Mouse (Mus musculus) myocyte (in vitro differentiated cells): ENCODE measurements around the gene Fsd1l.

Experiments
- CEBPB ChIP-seq: IDR thresholded peaks from 2 replicates; pipeline ENCODE4 v1.6.1; 2011; ENCODE audit warnings: mild to moderate bottlenecking, moderate library complexity; ENCODE audit not compliant: poor library complexity, insufficient read depth, severe bottlenecking
- E2F4 ChIP-seq: IDR thresholded peaks from one replicate; pipeline ENCODE4 v1.6.1; 2011; ENCODE audit warnings: mild to moderate bottlenecking, control low read depth, moderate library complexity; ENCODE audit not compliant: insufficient read depth
- MYOD1 ChIP-seq, 3 experiments: IDR thresholded peaks; one replicate each; pipeline ENCODE4 v1.6.1; 2011; ENCODE audit warnings: control low read depth in 2 of 3, low read depth in 2 of 3, mild to moderate bottlenecking in 2 of 3, moderate library complexity in 1 of 3; ENCODE audit not compliant: insufficient read length in 2 of 3, control insufficient read depth in 1 of 3
- MYOG ChIP-seq, 3 experiments: IDR thresholded peaks; one replicate each; pipeline ENCODE4 v1.6.1; 2011; ENCODE audit warnings: control low read depth in 2 of 3, low read depth in 2 of 3, mild to moderate bottlenecking in 2 of 3; ENCODE audit not compliant: insufficient read length in 2 of 3, control insufficient read depth in 1 of 3, insufficient read depth in 1 of 3
- POLR2A ChIP-seq: IDR thresholded peaks from one replicate; pipeline ENCODE4 v1.6.1; 2011; ENCODE audit warnings: low read depth, mild to moderate bottlenecking, control low read depth, moderate library complexity; ENCODE audit not compliant: insufficient read length
- POLR2AphosphoS2 ChIP-seq: IDR thresholded peaks from one replicate; pipeline ENCODE4 v1.6.1; 2011; ENCODE audit warnings: low read depth, control low read depth; ENCODE audit not compliant: insufficient read length
- SRF ChIP-seq: IDR thresholded peaks from one replicate; pipeline ENCODE4 v1.6.1; 2011; ENCODE audit warnings: low read depth; ENCODE audit not compliant: control insufficient read depth, insufficient read length
- TCF12 ChIP-seq: IDR thresholded peaks from one replicate; pipeline ENCODE4 v1.6.1; 2011; ENCODE audit warnings: mild to moderate bottlenecking, control low read depth; ENCODE audit not compliant: poor library complexity, insufficient read depth, severe bottlenecking
- USF1 ChIP-seq: IDR thresholded peaks from one replicate; pipeline ENCODE4 v1.6.1; 2011; ENCODE audit warnings: low read depth, mild to moderate bottlenecking, control low read depth, moderate library complexity

- TF ChIP-seq POLR2A, result no peak
- TF ChIP-seq USF1, result no peak
- no peak for TF ChIP-seq CEBPB
- TF ChIP-seq TCF12, result no peak
- no peak for TF ChIP-seq SRF
- no peak for TF ChIP-seq E2F4
- TF ChIP-seq MYOD1 (IDR thresholded peaks at IDR 0.05; ENCODE audit: control insufficient read depth in 1 of 3, insufficient read length in 2 of 3, low read depth in 2 of 3), result no peak
- no peak for TF ChIP-seq POLR2AphosphoS2
- no peak for TF ChIP-seq MYOG (IDR thresholded peaks at IDR 0.05; ENCODE audit: control insufficient read depth in 1 of 3, insufficient read depth in 1 of 3, insufficient read length in 2 of 3, low read depth in 2 of 3)
Observed at GRCm38 (mm10) chr4:53596063-53596895, 35.0 kb upstream of the Fsd1l start.
